Mouse (Mus musculus): ENCODE measurements around the gene Ndc1. TPM values are rescaled to one million over a fixed set of nuclear protein-coding genes. Genes with fewer than 3 reads are reported as not detected.
A peak's percentile ranks its signal among the peaks of the same experiment; 100 is the strongest.

Ndc1 gene
- 52.2 and 52.9 TPM in 2 replicates for polyA plus RNA-seq (2014; fragmentation: Nextera tagmentation; extraction: Ambion mirVana)

DNA sequence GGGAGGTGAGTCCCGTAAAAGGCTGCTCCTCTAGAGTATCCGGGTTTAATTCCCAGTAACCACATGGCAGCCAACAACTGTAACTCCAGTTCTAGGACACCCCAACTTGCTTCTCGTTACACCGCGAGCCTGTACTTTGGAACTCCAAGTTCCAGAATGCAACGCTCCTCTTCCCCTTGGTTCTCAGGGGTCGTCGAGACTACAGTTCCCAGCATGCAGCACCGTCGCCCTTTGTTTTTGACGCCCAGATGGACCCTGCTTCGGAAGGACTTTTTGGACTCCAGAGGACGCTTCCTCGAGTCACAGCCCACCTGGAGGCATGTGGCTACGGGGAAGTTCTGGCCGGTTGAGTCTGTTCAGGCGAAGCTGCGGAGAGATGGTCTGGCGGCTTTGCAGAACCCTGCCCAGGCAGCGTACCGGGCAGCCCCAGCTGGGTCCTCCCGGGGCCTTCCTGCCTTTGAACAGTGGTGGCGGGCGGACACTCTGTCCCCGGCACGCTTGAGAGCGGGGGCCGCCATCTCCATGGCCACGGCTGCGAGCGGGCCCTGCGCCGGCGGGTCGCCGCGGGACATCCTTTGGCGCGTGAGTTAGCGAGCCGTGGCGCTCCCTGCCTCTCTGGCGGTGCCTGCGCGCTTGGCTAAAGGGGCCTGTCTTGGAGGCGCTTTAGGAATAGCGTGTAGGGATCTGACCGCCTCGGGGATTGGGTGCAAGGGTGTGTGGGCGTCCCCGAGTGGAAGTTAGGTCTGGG is at the start of gene Ndc1:
Gene Ndc1 (plus strand): TSS at position 218 of the 748 bp plus-strand sequence.
- Histone ChIP-seq H3K4me2 (ENCODE audit: low read depth, severe bottlenecking) (peak within 1 kb of the TSS; percentile 69), H3K9me3 (ENCODE audit: control insufficient read depth, low read length) (no peaks in the 10 kb centered on the region), H3K4me1 (ENCODE audit: control insufficient read depth, insufficient read depth, low read length) (no peaks in the 10 kb centered on the region), H3K27ac (replicated peaks; ENCODE audit: low read depth, low read length) (peak within 1 kb of the TSS; percentile 88), H3K4me3 (ENCODE audit: low read depth, low read length) (peak within 1 kb of the TSS; percentile 76), H3K27me3 (ENCODE audit: control insufficient read depth, insufficient read depth, low read length) (no peaks in the 10 kb centered on the region), H3K9ac (ENCODE audit: low read length) (peak within 1 kb of the TSS; percentile 86), H3K36me3 (ENCODE audit: control insufficient read depth, insufficient read depth, low read length) (peaks cover 10% of the 10 kb centered on the region)
- WGBS: under 1% methylated on average over 51 of the region's 51 CpGs
- peak; percentile 95 for ATAC-seq (ENCODE audit: insufficient number of reproducible peaks, low FRiP score, low TSS enrichment, low read depth)
- peak; percentile 90 for DNase-seq (ENCODE audit: low spot score)

DNA sequence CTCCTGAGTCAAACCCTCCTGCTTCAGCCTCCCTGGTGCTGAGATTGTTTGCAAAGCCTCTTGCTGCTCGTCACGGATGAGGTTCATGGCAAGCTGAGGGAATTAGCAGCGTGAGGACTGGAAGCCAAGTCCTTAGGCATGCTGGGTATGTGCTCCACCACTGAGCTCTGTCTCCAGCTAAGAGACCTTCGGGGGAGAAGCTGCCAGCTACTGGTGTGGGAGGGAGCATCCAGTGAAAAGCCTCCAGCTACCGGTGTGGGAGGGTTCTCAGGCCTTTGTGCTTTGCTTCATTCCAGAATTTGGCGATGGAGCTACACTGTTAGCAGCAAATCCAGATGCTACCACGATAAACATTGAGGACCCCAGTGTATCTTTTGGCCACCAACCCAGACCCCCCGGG is 48.9 kb upstream of the Ndc1 start:
- WGBS: 83% methylated on average over 8 of the region's 8 CpGs
- H3K4me1 ChIP-seq (ENCODE audit: control insufficient read depth, insufficient read depth, low read length): peaks cover 8% of the 10 kb centered on the region
- no peaks in the 10 kb centered on the region for H3K9me3 ChIP-seq (ENCODE audit: control insufficient read depth, low read length)
- H3K4me3 ChIP-seq (ENCODE audit: low read depth, low read length): no peak overlapping the region
- H3K9ac ChIP-seq (ENCODE audit: low read length): no peak overlapping the region
- no peak overlapping the region for H3K27ac ChIP-seq (replicated peaks; ENCODE audit: low read depth, low read length)
- ATAC-seq (ENCODE audit: insufficient number of reproducible peaks, low FRiP score, low TSS enrichment, low read depth) (no peak), DNase-seq (ENCODE audit: low spot score) (no peak)
- no peaks in the 10 kb centered on the region for H3K27me3 ChIP-seq (ENCODE audit: control insufficient read depth, insufficient read depth, low read length)
- H3K4me2 ChIP-seq (ENCODE audit: low read depth, severe bottlenecking): no peak overlapping the region
- H3K36me3 ChIP-seq (ENCODE audit: control insufficient read depth, insufficient read depth, low read length): peaks cover 8% of the 10 kb centered on the region; the same call in 1 of the 2 replicates

DNA sequence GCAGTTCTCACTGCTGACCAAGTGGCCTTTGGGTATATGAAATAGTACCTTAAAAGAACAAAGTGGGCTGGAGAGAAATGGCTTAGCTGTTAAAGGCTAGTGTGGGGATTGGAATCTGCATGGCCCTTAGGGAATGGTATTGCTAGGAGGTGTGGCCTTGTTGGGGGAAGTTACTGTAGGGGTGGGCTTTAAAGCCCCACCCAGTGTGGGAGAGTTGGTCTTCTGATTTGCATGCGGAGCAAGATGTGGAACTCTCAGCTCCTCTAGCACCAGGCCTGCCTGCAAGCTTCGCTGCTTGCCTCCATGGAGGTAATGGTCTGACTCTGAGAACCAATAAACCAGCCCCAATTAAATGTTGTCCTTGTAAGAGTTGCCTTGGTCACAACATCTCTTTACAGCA is 46.5 kb upstream of the Ndc1 start:
- WGBS: 63% methylated on average over 2 of the region's 2 CpGs
- Histone ChIP-seq H3K4me2 (ENCODE audit: low read depth, severe bottlenecking) (no peak overlapping the region), H3K36me3 (ENCODE audit: control insufficient read depth, insufficient read depth, low read length) (peaks cover 8% of the 10 kb centered on the region; the same call in 1 of the 2 replicates), H3K27ac (replicated peaks; ENCODE audit: low read depth, low read length) (no peak overlapping the region), H3K9me3 (ENCODE audit: control insufficient read depth, low read length) (no peaks in the 10 kb centered on the region), H3K4me1 (ENCODE audit: control insufficient read depth, insufficient read depth, low read length) (no peaks in the 10 kb centered on the region), H3K27me3 (ENCODE audit: control insufficient read depth, insufficient read depth, low read length) (no peaks in the 10 kb centered on the region), H3K4me3 (ENCODE audit: low read depth, low read length) (no peak overlapping the region), H3K9ac (ENCODE audit: low read length) (no peak overlapping the region)
- ATAC-seq (ENCODE audit: insufficient number of reproducible peaks, low FRiP score, low TSS enrichment, low read depth) (no peak), DNase-seq (ENCODE audit: low spot score) (no peak)

DNA sequence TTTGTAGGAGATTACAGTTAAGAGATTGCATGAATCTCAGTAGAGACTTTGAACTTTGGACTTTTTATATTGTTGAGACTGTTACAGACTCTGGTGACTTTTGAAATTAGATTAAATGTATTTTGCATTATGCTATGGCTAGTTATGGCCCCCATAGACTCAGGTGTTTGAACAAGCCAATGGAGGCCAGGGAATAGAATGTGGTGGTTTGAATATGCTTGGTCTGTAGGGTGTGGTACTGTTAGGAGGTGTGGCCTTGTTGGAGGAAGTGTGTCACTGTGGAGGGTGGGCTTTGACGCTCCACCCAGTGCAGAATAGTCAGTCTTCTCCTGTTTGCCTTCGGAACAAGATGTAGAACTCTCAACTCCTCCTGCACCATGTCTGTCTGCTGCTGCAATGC is 44.5 kb upstream of the Ndc1 start:
- 92% methylated on average over 2 of the region's 2 CpGs for WGBS
- no peaks in the 10 kb centered on the region for H3K27me3 ChIP-seq (ENCODE audit: control insufficient read depth, insufficient read depth, low read length)
- H3K36me3 ChIP-seq (ENCODE audit: control insufficient read depth, insufficient read depth, low read length): peaks cover 8% of the 10 kb centered on the region; the same call in 1 of the 2 replicates
- no peaks in the 10 kb centered on the region for H3K4me1 ChIP-seq (ENCODE audit: control insufficient read depth, insufficient read depth, low read length)
- H3K4me3 ChIP-seq (ENCODE audit: low read depth, low read length): no peak overlapping the region
- no peak for ATAC-seq (ENCODE audit: insufficient number of reproducible peaks, low FRiP score, low TSS enrichment, low read depth)
- H3K27ac ChIP-seq (replicated peaks; ENCODE audit: low read depth, low read length): no peak overlapping the region
- no peaks in the 10 kb centered on the region for H3K9me3 ChIP-seq (ENCODE audit: control insufficient read depth, low read length)
- no peak for DNase-seq (ENCODE audit: low spot score)
- H3K9ac ChIP-seq (ENCODE audit: low read length): no peak overlapping the region
- H3K4me2 ChIP-seq (ENCODE audit: low read depth, severe bottlenecking): no peak overlapping the region

DNA sequence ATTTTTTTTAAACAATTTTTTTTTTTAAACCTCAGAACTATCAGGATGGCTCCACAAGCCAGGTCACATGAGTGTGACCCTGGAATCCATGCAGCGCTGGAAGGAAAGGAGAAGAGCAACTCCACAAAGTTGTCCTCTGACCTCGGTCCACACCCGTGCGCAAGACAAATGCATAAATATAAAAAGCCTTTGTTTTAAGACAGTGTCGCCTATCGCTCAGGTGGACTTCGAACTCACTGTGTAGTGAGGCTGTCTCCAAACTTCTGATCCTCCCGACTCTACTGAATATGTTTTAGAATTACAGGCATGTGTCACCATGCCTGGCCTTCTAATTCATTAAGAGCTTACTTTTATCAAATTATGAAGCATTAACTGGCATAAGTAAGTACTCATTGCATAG is 39.1 kb upstream of the Ndc1 start:
- Histone ChIP-seq H3K4me3 (ENCODE audit: low read depth, low read length) (no peak overlapping the region), H3K9ac (ENCODE audit: low read length) (no peak overlapping the region), H3K27ac (replicated peaks; ENCODE audit: low read depth, low read length) (no peak overlapping the region), H3K4me2 (ENCODE audit: low read depth, severe bottlenecking) (no peak overlapping the region), H3K9me3 (ENCODE audit: control insufficient read depth, low read length) (no peaks in the 10 kb centered on the region), H3K27me3 (ENCODE audit: control insufficient read depth, insufficient read depth, low read length) (no peaks in the 10 kb centered on the region), H3K4me1 (ENCODE audit: control insufficient read depth, insufficient read depth, low read length) (no peaks in the 10 kb centered on the region), H3K36me3 (ENCODE audit: control insufficient read depth, insufficient read depth, low read length) (no peaks in the 10 kb centered on the region)
- ATAC-seq (ENCODE audit: insufficient number of reproducible peaks, low FRiP score, low TSS enrichment, low read depth) (no peak), DNase-seq (ENCODE audit: low spot score) (no peak)
- WGBS: 94% methylated on average over 8 of the region's 8 CpGs

DNA sequence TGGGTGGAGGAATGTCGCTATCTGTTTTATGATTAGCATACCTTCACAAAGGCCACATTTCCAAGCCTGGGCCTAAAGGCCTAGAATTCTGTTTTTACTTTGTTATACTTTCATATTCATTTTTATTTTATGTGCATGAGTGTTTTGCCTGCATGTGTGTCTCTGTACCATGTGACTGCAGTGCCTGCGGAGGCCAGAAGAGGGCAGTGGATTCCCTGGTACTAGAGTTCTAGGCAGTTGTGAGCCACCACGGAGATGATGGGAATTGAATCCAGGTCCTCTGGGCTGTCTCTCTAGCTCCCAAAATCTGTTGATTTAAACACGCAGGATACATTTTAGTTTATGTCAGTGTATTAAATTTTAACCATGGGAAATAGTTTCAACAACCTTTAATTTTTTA is 34.1 kb upstream of the Ndc1 start:
- no peak overlapping the region for H3K9ac ChIP-seq (ENCODE audit: low read length)
- H3K4me3 ChIP-seq (ENCODE audit: low read depth, low read length): no peak overlapping the region
- H3K36me3 ChIP-seq (ENCODE audit: control insufficient read depth, insufficient read depth, low read length): no peaks in the 10 kb centered on the region
- no peak overlapping the region for H3K27ac ChIP-seq (replicated peaks; ENCODE audit: low read depth, low read length)
- no peaks in the 10 kb centered on the region for H3K27me3 ChIP-seq (ENCODE audit: control insufficient read depth, insufficient read depth, low read length)
- DNase-seq (ENCODE audit: low spot score): no peak
- H3K4me1 ChIP-seq (ENCODE audit: control insufficient read depth, insufficient read depth, low read length): no peaks in the 10 kb centered on the region
- no peaks in the 10 kb centered on the region for H3K9me3 ChIP-seq (ENCODE audit: control insufficient read depth, low read length)
- no peak for ATAC-seq (ENCODE audit: insufficient number of reproducible peaks, low FRiP score, low TSS enrichment, low read depth)
- no peak overlapping the region for H3K4me2 ChIP-seq (ENCODE audit: low read depth, severe bottlenecking)
- WGBS: 87% methylated on average over 4 of the region's 4 CpGs

DNA sequence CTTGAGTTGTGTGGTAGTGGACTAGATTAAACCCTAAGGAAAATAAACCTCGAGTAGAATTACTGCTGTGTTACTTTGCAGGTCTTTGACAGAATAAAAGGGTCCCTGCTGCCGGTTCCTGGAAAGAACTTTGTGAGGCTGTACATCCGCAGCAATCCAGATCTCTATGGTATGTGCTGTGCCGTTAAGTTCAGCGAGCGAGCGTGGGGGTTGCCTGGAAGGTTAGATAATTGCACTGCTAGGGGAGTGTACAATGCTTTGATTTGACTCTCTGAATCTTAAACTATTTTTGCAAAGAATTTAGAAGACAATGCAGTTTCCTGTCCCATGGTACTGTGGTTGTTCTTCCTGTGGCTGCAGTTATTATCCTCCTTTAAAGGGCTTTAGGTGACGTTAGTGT is 31.2 kb upstream of the Ndc1 start:
- WGBS: 77% methylated on average over 8 of the region's 8 CpGs
- DNase-seq (ENCODE audit: low spot score): no peak
- H3K9ac ChIP-seq (ENCODE audit: low read length): no peak overlapping the region

DNA sequence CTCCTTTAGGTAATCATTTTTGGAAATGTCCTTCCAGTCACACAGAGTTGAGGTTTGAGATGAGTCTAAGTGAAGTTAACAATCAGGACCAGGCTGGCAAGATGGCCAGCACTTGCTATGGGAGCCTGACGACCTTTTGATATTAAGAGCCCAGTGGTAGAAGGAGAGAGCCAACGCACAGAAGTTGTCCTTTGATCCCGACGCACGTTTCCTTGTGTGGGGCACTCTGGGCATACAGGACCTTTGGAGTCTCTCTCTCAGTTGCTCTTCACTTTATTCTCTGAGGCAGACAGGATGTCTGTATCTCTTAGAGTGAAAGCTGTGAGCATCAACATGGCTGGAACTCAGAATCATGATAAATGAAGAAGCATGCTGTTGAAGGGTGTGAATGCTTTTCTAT is 30.1 kb upstream of the Ndc1 start:
- H3K27ac ChIP-seq (replicated peaks; ENCODE audit: low read depth, low read length): no peak overlapping the region
- no peaks in the 10 kb centered on the region for H3K9me3 ChIP-seq (ENCODE audit: control insufficient read depth, low read length)
- H3K27me3 ChIP-seq (ENCODE audit: control insufficient read depth, insufficient read depth, low read length): no peaks in the 10 kb centered on the region
- H3K4me3 ChIP-seq (ENCODE audit: low read depth, low read length): no peak overlapping the region
- ATAC-seq (ENCODE audit: insufficient number of reproducible peaks, low FRiP score, low TSS enrichment, low read depth) (no peak), DNase-seq (ENCODE audit: low spot score) (no peak)
- H3K4me1 ChIP-seq (ENCODE audit: control insufficient read depth, insufficient read depth, low read length): no peaks in the 10 kb centered on the region
- H3K36me3 ChIP-seq (ENCODE audit: control insufficient read depth, insufficient read depth, low read length): no peaks in the 10 kb centered on the region
- H3K9ac ChIP-seq (ENCODE audit: low read length): no peak overlapping the region
- H3K4me2 ChIP-seq (ENCODE audit: low read depth, severe bottlenecking): no peak overlapping the region
- 85% methylated on average over 5 of the region's 5 CpGs for WGBS

More for the DNA sequence above, 31.2 kb upstream of the Ndc1 start:
- Histone ChIP-seq H3K4me1 (ENCODE audit: control insufficient read depth, insufficient read depth, low read length) (no peaks in the 10 kb centered on the region), H3K36me3 (ENCODE audit: control insufficient read depth, insufficient read depth, low read length) (no peaks in the 10 kb centered on the region), H3K4me3 (ENCODE audit: low read depth, low read length) (no peak overlapping the region), H3K27ac (replicated peaks; ENCODE audit: low read depth, low read length) (no peak overlapping the region), H3K9me3 (ENCODE audit: control insufficient read depth, low read length) (no peaks in the 10 kb centered on the region), H3K4me2 (ENCODE audit: low read depth, severe bottlenecking) (no peak overlapping the region), H3K27me3 (ENCODE audit: control insufficient read depth, insufficient read depth, low read length) (no peaks in the 10 kb centered on the region)
- ATAC-seq (ENCODE audit: insufficient number of reproducible peaks, low FRiP score, low TSS enrichment, low read depth): no peak

DNA sequence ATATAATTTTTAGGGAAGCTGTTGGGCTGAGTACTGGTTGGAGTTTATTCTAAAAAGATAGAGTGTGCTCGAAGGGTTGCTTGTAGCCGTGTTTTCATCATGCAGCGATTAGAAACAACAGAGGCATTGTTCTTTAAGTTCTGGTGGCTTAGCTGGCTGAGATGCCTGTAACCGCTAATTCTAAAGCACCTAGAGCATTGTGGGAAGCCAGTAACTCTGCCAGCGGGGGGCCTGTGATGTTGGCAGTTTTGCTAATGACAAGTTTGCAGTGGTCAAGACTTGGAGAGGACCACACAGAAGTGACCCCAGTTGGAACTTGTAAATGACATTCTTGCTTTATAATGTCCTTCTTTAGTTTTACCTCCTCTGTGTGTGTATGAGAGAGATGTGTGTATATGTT is 26.2 kb upstream of the Ndc1 start:
- no peaks in the 10 kb centered on the region for H3K27me3 ChIP-seq (ENCODE audit: control insufficient read depth, insufficient read depth, low read length)
- H3K9ac ChIP-seq (ENCODE audit: low read length): no peak overlapping the region
- 52% methylated on average over 5 of the region's 5 CpGs for WGBS
- H3K27ac ChIP-seq (replicated peaks; ENCODE audit: low read depth, low read length): no peak overlapping the region
- no peaks in the 10 kb centered on the region for H3K9me3 ChIP-seq (ENCODE audit: control insufficient read depth, low read length)
- ATAC-seq (ENCODE audit: insufficient number of reproducible peaks, low FRiP score, low TSS enrichment, low read depth): no peak
- no peak overlapping the region for H3K4me2 ChIP-seq (ENCODE audit: low read depth, severe bottlenecking)
- peaks cover under 1% of the 10 kb centered on the region; the same call in 1 of the 2 replicates for H3K36me3 ChIP-seq (ENCODE audit: control insufficient read depth, insufficient read depth, low read length)
- peak; percentile 65 for DNase-seq (ENCODE audit: low spot score)
- no peaks in the 10 kb centered on the region for H3K4me1 ChIP-seq (ENCODE audit: control insufficient read depth, insufficient read depth, low read length)
- H3K4me3 ChIP-seq (ENCODE audit: low read depth, low read length): no peak overlapping the region

Measured in limb, embryonic 11.5 days (tissue).